Mouse (Mus musculus): ENCODE measurements around the gene Gm5416. TPM values are rescaled to one million over a fixed set of nuclear protein-coding genes. Genes with fewer than 3 reads are reported as not detected.
A peak's percentile ranks its signal among the peaks of the same experiment; 100 is the strongest.
"Not testable (repeated sequence)": the region's sequence is repeated elsewhere in the genome, so short reads cannot be mapped to it uniquely, and the experiment has no call there.

The Gm5416 gene
- polyA plus RNA-seq (2014; fragmentation: Nextera tagmentation; extraction: Ambion mirVana) = not detected in 2 replicates

DNA sequence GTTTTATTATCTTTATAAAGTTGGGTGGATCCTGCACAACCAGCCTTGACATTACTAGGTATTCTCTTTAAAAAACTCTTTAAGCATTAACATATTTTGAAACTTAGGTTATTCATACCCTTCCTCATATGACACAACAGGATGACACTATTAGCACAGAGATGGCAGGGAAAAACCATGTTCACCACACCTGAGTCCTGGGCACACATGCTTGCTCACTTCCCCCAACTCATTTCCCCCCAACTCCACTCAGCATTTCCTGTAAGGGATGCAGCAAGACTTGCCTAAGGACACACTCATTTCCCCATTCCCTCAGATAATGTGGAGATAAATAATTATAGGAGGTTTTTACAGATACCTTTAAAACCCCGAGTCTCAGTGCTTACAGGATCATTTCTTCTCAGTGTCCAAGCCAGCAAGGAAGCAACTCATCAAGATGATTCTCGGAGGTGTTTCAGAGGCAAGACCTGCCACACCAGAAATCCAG, at the start of gene Gm5416:
Gene Gm5416 (plus strand): TSS at position 437 of the 487 bp plus-strand sequence.
- WGBS = 83% methylated on average over 2 of the region's 2 CpGs
- ATAC-seq (ENCODE audit: insufficient number of reproducible peaks, low FRiP score, low TSS enrichment, low read depth) (no peak), DNase-seq (ENCODE audit: low spot score) (no peak)
- H3K9me3 ChIP-seq (ENCODE audit: control insufficient read depth, low read length) = no peaks in the 10 kb centered on the region
- H3K27me3 ChIP-seq (ENCODE audit: control insufficient read depth, insufficient read depth, low read length) = no peaks in the 10 kb centered on the region
- no peaks in the 10 kb centered on the region for H3K36me3 ChIP-seq (ENCODE audit: control insufficient read depth, insufficient read depth, low read length)
- H3K4me1 ChIP-seq (ENCODE audit: control insufficient read depth, insufficient read depth, low read length) = no peaks in the 10 kb centered on the region
- no peak within 1 kb of the TSS for H3K4me2 ChIP-seq (ENCODE audit: low read depth, severe bottlenecking)
- no peak within 1 kb of the TSS for H3K27ac ChIP-seq (replicated peaks; ENCODE audit: low read depth, low read length)
- no peak within 1 kb of the TSS for H3K9ac ChIP-seq (ENCODE audit: low read length)
- H3K4me3 ChIP-seq (ENCODE audit: low read depth, low read length) = no peak within 1 kb of the TSS

DNA sequence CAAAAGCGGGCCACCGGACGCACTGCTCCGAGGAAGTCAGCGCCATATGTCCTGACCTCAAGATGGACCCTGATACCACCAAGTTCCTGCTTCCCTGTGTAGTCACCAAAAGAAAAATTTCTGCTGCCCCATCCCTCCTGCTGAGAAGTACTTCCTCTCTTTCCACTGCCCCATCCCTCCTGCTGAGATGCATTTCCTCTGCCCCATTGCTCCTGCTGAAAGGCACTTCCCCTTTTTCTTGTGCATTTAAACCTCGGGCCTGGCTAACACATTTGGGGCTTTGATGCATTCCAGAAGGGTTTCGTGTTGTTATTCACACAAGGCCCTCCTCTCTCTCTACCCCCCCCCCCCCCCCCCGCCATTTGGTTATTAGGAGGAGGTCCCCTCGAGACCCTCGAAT, 42.4 kb upstream of the Gm5416 start:
- not testable (repeated sequence) for H3K27ac ChIP-seq (replicated peaks; ENCODE audit: low read depth, low read length); H3K9me3 ChIP-seq (ENCODE audit: control insufficient read depth, low read length); H3K4me1 ChIP-seq (ENCODE audit: control insufficient read depth, insufficient read depth, low read length); H3K27me3 ChIP-seq (ENCODE audit: control insufficient read depth, insufficient read depth, low read length); H3K36me3 ChIP-seq (ENCODE audit: control insufficient read depth, insufficient read depth, low read length); ATAC-seq (ENCODE audit: insufficient number of reproducible peaks, low FRiP score, low TSS enrichment, low read depth); H3K4me3 ChIP-seq (ENCODE audit: low read depth, low read length); H3K4me2 ChIP-seq (ENCODE audit: low read depth, severe bottlenecking); H3K9ac ChIP-seq (ENCODE audit: low read length); DNase-seq (ENCODE audit: low spot score)
- WGBS = 85% methylated on average over 9 of the region's 10 CpGs

DNA sequence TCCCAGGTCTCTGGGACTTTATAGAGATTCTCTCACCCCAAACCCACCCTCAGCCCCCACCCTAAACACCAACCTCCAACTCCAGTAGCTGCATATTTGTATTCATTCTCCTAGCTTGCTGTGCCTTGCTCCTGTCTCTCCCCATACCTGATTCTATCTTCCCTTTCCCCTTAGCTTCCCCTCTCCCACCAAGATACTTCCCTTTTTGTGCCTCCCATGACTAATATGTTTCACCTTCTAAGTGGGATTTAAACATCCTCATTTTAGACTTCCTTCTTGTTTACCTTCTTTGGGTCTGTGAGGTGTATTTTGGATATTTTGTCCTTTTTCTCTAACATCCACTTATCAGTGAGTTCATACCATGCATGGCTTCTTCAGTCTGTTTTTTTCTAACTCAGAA, 34.1 kb upstream of the Gm5416 start:
- no peaks in the 10 kb centered on the region for H3K27me3 ChIP-seq (ENCODE audit: control insufficient read depth, insufficient read depth, low read length)
- no peak overlapping the region for H3K4me3 ChIP-seq (ENCODE audit: low read depth, low read length)
- H3K27ac ChIP-seq (replicated peaks; ENCODE audit: low read depth, low read length) = no peak overlapping the region
- no peak overlapping the region for H3K4me2 ChIP-seq (ENCODE audit: low read depth, severe bottlenecking)
- DNase-seq (ENCODE audit: low spot score) (no peak), ATAC-seq (ENCODE audit: insufficient number of reproducible peaks, low FRiP score, low TSS enrichment, low read depth) (no peak)
- no peaks in the 10 kb centered on the region for H3K36me3 ChIP-seq (ENCODE audit: control insufficient read depth, insufficient read depth, low read length)
- H3K9me3 ChIP-seq (ENCODE audit: control insufficient read depth, low read length) = no peaks in the 10 kb centered on the region
- no peak overlapping the region for H3K9ac ChIP-seq (ENCODE audit: low read length)
- no peaks in the 10 kb centered on the region for H3K4me1 ChIP-seq (ENCODE audit: control insufficient read depth, insufficient read depth, low read length)

DNA sequence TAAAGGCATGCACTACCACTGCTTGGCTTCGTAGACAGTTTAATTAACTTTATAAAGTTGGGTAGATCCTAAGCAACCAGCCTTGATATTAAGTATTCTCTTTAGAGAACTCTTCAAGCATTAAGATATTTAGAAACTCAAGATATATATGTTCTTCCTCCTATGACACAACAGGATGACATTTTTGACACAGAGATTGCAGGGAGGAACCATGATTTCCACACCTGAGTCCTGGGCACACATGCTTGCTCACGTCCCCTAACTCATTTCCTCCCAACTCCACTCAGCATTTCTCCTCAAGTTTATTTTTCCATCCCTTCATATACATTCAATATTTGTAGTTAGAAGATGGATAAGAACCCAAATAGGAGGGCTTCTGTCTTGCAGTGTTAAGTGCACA, 30.3 kb upstream of the Gm5416 start:
- Histone ChIP-seq H3K9ac (ENCODE audit: low read length) (no peak overlapping the region), H3K9me3 (ENCODE audit: control insufficient read depth, low read length) (no peaks in the 10 kb centered on the region), H3K4me1 (ENCODE audit: control insufficient read depth, insufficient read depth, low read length) (no peaks in the 10 kb centered on the region), H3K27me3 (ENCODE audit: control insufficient read depth, insufficient read depth, low read length) (no peaks in the 10 kb centered on the region), H3K4me2 (ENCODE audit: low read depth, severe bottlenecking) (no peak overlapping the region), H3K4me3 (ENCODE audit: low read depth, low read length) (no peak overlapping the region), H3K27ac (replicated peaks; ENCODE audit: low read depth, low read length) (no peak overlapping the region), H3K36me3 (ENCODE audit: control insufficient read depth, insufficient read depth, low read length) (no peaks in the 10 kb centered on the region)
- ATAC-seq (ENCODE audit: insufficient number of reproducible peaks, low FRiP score, low TSS enrichment, low read depth) (no peak), DNase-seq (ENCODE audit: low spot score) (no peak)
- WGBS = 84% methylated on average over 2 of the region's 2 CpGs

DNA sequence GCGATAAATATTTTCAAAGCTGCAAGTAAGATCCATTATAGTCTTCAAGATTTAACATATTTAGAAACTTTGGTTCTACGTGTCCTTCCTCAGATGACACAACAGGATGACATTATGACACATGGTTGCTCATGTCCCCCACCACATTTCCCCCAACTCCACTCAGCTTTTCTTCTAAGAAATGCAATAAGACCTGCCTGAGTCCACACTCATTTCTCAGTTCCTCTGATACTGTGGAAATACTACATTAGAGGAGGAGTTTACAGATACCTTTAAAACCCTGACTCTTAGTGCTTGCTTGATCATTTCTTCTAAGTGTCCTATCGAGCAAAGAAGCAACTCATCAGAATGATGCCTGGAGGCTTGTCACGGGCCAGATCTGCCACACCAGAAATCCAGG, 26.3 kb upstream of the Gm5416 start, which contains the start of gene Gm5483:
Gene Gm5483 (plus strand): TSS at position 301 of the 400 bp plus-strand sequence.
- not testable (repeated sequence) for H3K27ac ChIP-seq (replicated peaks; ENCODE audit: low read depth, low read length); ATAC-seq (ENCODE audit: insufficient number of reproducible peaks, low FRiP score, low TSS enrichment, low read depth); H3K27me3 ChIP-seq (ENCODE audit: control insufficient read depth, insufficient read depth, low read length); H3K9me3 ChIP-seq (ENCODE audit: control insufficient read depth, low read length); H3K4me2 ChIP-seq (ENCODE audit: low read depth, severe bottlenecking); H3K4me1 ChIP-seq (ENCODE audit: control insufficient read depth, insufficient read depth, low read length); H3K36me3 ChIP-seq (ENCODE audit: control insufficient read depth, insufficient read depth, low read length); DNase-seq (ENCODE audit: low spot score); H3K9ac ChIP-seq (ENCODE audit: low read length); H3K4me3 ChIP-seq (ENCODE audit: low read depth, low read length)
- 80% methylated on average over 4 of the region's 4 CpGs for WGBS

DNA sequence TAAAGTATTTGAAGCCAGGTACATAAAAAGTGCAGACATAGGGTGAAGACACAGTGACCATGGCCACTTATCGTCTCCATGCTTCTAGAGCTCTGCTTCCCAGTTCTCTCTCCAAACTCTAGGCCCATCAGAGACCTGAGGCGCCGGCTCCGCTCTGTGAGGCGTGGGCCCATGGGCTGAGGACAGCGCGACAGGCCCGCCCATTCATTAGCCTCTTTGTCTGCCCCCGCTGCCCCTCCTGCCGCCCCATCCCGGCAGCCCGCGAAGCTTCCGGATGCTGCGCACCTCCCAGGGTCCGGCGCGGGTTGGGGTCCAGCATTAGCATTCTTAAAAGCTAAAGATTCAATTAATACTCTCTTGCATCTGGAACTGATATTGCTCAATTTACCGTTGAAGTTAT, 11.0 kb upstream of the Gm5416 start:
- DNase-seq (ENCODE audit: low spot score) = no peak
- no peak for ATAC-seq (ENCODE audit: insufficient number of reproducible peaks, low FRiP score, low TSS enrichment, low read depth)
- WGBS = 50% methylated on average over 19 of the region's 19 CpGs
- Histone ChIP-seq H3K4me2 (ENCODE audit: low read depth, severe bottlenecking) (0 out of 2 replicates have a peak overlapping the region, but pooled peaks have one; percentile 17), H3K4me1 (ENCODE audit: control insufficient read depth, insufficient read depth, low read length) (no peaks in the 10 kb centered on the region), H3K9me3 (ENCODE audit: control insufficient read depth, low read length) (no peaks in the 10 kb centered on the region), H3K27ac (replicated peaks; ENCODE audit: low read depth, low read length) (no peak overlapping the region), H3K36me3 (ENCODE audit: control insufficient read depth, insufficient read depth, low read length) (no peaks in the 10 kb centered on the region), H3K9ac (ENCODE audit: low read length) (no peak overlapping the region), H3K27me3 (ENCODE audit: control insufficient read depth, insufficient read depth, low read length) (no peaks in the 10 kb centered on the region), H3K4me3 (ENCODE audit: low read depth, low read length) (no peak overlapping the region)

DNA sequence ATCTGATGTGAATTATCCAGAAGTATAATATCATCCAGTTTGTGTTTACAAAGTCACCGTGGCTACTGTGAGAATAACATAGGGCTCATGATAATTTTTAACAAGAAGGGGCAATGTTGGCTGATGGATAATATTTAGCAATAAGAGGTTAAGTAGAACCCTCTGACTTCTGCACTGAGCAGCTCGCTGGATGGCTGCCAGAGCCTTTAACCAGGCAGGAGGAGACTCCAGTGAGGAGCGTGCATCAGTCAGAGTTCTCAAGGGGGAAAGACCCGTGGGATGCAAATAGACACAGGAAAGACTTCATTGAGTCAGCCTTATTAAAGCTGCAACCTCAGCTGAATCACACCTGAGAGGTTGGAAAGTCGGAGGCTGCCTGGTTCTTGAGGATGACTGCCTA, 6.4 kb upstream of the Gm5416 start:
- H3K4me3 ChIP-seq (ENCODE audit: low read depth, low read length) = no peak overlapping the region
- WGBS = 86% methylated on average over 5 of the region's 5 CpGs
- no peak overlapping the region for H3K9ac ChIP-seq (ENCODE audit: low read length)
- H3K36me3 ChIP-seq (ENCODE audit: control insufficient read depth, insufficient read depth, low read length) = no peaks in the 10 kb centered on the region
- H3K4me1 ChIP-seq (ENCODE audit: control insufficient read depth, insufficient read depth, low read length) = no peaks in the 10 kb centered on the region
- no peaks in the 10 kb centered on the region for H3K27me3 ChIP-seq (ENCODE audit: control insufficient read depth, insufficient read depth, low read length)
- DNase-seq (ENCODE audit: low spot score) = no peak
- no peak overlapping the region for H3K27ac ChIP-seq (replicated peaks; ENCODE audit: low read depth, low read length)
- no peak overlapping the region for H3K4me2 ChIP-seq (ENCODE audit: low read depth, severe bottlenecking)
- no peaks in the 10 kb centered on the region for H3K9me3 ChIP-seq (ENCODE audit: control insufficient read depth, low read length)
- ATAC-seq (ENCODE audit: insufficient number of reproducible peaks, low FRiP score, low TSS enrichment, low read depth) = no peak

DNA sequence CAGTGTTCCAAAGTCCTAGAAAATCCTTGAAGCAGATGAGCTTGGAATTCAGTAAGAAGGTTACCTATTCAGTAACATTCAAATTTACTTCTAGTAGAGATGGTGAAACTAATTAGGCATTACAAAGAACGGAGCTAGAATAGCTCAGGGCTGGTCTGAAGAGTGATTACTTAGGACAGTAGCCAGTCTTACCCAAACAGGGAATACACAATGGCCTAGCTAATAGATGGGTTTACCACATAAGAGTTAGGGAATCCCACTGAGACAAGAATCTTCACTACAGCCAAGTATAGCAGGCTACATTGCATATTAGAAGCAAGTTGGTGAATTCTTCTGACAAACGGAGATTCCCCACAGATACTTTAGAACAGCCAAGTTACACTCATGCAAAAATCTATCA, 4.5 kb upstream of the Gm5416 start:
- H3K4me3 ChIP-seq (ENCODE audit: low read depth, low read length); ATAC-seq (ENCODE audit: insufficient number of reproducible peaks, low FRiP score, low TSS enrichment, low read depth); H3K27me3 ChIP-seq (ENCODE audit: control insufficient read depth, insufficient read depth, low read length); H3K36me3 ChIP-seq (ENCODE audit: control insufficient read depth, insufficient read depth, low read length); H3K9ac ChIP-seq (ENCODE audit: low read length); H3K4me1 ChIP-seq (ENCODE audit: control insufficient read depth, insufficient read depth, low read length); H3K4me2 ChIP-seq (ENCODE audit: low read depth, severe bottlenecking); H3K27ac ChIP-seq (replicated peaks; ENCODE audit: low read depth, low read length); H3K9me3 ChIP-seq (ENCODE audit: control insufficient read depth, low read length); DNase-seq (ENCODE audit: low spot score): not testable (repeated sequence)
- WGBS = 50% methylated on average over 2 of the region's 2 CpGs

DNA sequence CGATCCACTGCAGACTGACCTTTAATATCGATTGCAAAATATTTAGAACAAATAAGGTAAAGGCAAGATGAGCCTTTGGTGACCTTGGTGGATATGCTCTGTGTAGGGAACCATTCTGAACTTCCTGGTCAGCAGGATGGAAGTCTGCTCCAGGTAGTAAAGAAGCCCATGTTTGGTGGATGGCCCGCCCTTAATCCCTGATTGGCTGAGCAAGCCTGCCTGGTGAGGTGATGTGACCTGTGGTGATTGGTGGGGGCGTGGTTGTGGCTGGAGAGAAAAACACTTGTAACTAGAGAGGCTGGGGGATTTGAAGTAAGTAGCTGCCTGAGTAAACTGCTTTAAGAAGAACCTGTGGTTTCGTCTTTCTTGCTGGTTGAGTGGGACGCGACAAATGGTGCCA, 11.0 kb downstream of the Gm5416 start, which contains the start of gene 2010005H15Rik:
Gene 2010005H15Rik (plus strand): TSS at position 301 of the 400 bp plus-strand sequence.
- not testable (repeated sequence) for H3K4me2 ChIP-seq (ENCODE audit: low read depth, severe bottlenecking); DNase-seq (ENCODE audit: low spot score); ATAC-seq (ENCODE audit: insufficient number of reproducible peaks, low FRiP score, low TSS enrichment, low read depth); H3K9ac ChIP-seq (ENCODE audit: low read length); H3K4me3 ChIP-seq (ENCODE audit: low read depth, low read length); H3K9me3 ChIP-seq (ENCODE audit: control insufficient read depth, low read length); H3K36me3 ChIP-seq (ENCODE audit: control insufficient read depth, insufficient read depth, low read length); H3K27me3 ChIP-seq (ENCODE audit: control insufficient read depth, insufficient read depth, low read length); H3K27ac ChIP-seq (replicated peaks; ENCODE audit: low read depth, low read length); H3K4me1 ChIP-seq (ENCODE audit: control insufficient read depth, insufficient read depth, low read length)
- WGBS = 90% methylated on average over 6 of the region's 7 CpGs
